Mouse (Mus musculus) CD4-positive helper T cell, adult 2 months (primary cell): Measurements from ENCODE around the gene Ampd3.

Experiments
- DNase-seq: peaks from one replicate; pipeline ENCODE4 v3.0.0-alpha.2; 2012; ENCODE audit warnings: low read depth, missing footprints, low spot score

Gene Ampd3

DNA sequence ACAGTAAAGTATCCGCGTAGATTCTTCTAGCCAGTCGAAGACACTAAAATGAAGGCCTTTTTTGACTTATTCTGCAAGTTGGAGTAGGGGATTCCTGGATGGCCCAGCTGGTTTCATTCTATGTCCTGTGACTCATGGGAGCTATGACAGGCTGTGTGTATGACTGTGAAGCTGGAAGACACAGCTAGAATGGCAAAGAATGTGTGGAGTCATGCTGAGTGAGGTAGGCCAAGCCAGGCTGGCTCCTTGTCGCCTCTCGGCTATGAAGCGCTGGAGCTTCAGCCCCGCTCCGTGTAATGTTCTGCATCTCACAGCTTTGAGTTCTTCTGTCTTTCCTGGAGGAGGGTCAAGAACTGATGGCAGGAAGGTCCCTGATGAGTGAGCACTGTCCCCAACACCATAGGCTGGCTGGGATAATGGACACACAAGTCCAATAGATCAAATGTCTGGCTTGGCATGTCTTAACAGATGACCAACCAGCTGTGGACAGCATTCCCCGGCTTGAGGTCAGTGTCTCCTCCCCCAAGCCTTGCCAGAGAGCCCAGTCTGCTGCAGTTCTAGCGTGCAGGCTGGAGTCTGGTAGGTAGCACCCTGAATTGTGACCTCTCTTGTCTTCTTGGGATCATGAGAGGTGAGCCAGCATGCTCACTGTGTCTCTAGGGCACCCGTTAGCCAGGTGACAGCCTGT is 29.9 kb downstream of the Ampd3 start:
- DNase-seq = no peak

DNA sequence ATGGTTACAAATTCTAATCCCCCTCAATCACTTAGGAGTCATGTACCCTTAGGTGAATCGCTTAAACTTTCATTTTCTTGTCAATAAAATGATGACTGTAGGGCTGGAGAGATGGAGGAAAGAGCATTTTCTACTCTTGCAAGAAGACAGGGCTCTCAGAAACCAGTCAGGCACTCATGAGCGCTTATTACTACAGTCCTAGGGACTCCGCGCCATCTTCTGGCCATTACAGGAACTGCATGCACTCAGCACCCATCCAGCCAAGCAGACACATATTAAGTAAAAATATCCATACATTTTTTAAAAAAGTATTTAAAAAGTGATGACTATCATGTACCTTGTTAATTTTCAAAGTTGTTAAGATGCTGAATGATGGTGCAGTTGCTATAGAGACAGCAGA is 33.0 kb downstream of the Ampd3 start:
- peak; percentile 75 for DNase-seq

- no peak for DNase-seq
These were observed 35.1 kb downstream of the Ampd3 start for GRCm38 (mm10) chr7:110803131-110803530.

GRCm38 (mm10) chr7:110804266-110804665 is 36.3 kb downstream of the Ampd3 start:
- DNase-seq = no peak

- no peak for DNase-seq
These were observed 39.5 kb downstream of the Ampd3 start for GRCm38 (mm10) chr7:110807460-110808030.

DNA sequence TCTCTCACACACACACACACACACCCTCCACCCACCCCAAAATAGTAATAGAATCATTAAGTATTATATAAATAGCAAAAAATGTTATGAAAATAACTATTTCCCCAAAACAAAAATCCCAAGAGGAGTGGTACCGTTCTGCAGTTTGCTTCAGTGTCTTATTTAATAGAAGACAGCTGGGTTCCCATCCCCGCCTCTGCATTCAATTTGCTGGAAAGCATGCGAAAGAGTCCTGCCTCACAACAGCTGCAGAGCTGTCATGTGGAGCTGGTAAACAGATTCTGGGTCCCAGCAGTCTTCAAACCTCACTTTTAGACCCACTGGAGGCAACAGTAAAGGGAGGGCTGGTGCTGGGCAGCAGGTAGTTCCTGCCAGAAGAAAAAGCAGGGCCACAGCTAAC is 41.0 kb downstream of the Ampd3 start:
- DNase-seq = no peak

- no peak for DNase-seq
These were observed 41.9 kb downstream of the Ampd3 start for GRCm38 (mm10) chr7:110809585-110810557.

DNA sequence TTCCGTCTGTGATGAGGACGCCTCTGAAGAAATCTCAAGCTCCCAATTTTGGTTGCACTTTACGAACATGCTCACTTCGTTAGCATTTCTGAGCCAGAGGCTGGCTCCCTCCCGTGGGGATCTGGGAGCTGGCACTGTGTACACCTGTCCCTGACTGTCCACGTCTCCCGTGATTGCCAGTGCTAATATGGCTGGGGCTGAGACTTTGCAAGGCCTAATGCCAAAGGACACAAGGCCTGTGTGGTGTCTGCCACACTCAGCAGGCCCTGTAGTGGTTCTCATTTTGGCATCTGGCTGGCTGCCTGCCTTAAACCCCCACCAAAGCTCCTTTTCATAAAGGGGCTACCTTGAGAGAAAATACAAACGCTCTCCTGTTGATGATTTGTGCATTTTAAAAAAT is 43.0 kb downstream of the Ampd3 start:
- no peak for DNase-seq

GRCm38 (mm10) chr7:110811529-110811928 is 43.5 kb downstream of the Ampd3 start:
- DNase-seq = no peak

GRCm38 (mm10) chr7:110813983-110814382 is 46.0 kb downstream of the Ampd3 start:
- no peak for DNase-seq

- DNase-seq = peak; percentile 67
These were observed 48.0 kb downstream of the Ampd3 start for GRCm38 (mm10) chr7:110816037-110816436.

GRCm38 (mm10) chr7:110818206-110818605 is 50.2 kb downstream of the Ampd3 start:
- no peak for DNase-seq

GRCm38 (mm10) chr7:110818787-110819350 is 50.9 kb downstream of the Ampd3 start:
- no peak for DNase-seq

DNA sequence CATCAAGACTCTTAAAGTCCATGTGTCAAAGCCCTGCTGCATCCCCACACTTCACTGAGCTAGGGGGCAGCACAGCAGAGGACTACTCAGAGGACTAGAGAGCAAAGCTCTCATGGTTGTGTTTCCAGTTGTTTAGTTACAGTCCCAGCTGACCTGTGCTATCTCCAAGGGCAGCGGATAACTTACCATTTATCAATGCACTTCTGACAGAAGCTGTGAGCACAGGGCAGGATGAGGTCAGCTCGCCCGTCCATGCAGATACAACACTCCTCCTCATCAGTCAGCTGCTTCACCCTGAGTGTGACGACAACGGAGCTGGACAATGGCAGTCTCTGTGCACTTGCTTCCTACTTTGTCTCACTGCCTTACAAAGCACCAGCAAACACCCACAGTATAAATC is 53.1 kb downstream of the Ampd3 start:
- DNase-seq = no peak

DNA sequence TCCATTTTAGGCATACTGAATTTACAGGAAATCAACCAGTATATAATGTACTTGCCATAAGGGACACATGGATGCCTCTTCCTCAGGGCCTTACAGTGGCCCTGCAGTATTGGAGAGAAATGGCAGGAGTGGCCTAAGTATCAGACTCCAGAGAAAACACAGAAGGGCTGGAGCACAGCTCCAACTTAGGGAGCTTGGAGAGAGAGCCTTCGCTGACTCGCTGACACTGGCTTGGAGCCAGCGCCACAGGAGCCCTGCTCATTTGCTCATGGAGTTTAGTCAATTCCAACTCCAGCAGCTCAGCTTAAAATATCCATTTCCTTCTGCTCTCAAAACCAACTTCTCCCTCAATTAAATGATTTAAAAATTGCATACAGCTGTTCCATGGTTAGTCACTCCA is 53.6 kb downstream of the Ampd3 start:
- DNase-seq = no peak

DNA sequence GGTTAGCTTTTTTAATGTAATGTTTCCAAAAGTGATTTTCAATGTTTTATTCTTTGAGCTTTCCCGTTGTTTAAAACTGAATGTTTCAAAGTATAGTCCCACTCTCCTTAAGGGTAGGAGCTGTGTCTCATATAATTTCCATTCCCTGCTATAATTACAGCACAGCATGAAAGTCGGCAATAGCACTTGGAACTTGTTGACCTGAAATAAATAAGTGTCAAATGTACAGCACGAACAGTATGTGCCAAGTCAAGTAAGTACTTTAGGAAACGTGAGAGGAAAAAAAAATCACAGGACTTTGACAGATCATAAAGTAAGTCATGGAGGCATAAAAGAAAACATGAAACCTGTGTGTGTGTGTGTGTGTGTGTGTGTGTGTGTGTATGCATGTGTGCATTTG is 54.0 kb downstream of the Ampd3 start:
- no peak for DNase-seq

DNA sequence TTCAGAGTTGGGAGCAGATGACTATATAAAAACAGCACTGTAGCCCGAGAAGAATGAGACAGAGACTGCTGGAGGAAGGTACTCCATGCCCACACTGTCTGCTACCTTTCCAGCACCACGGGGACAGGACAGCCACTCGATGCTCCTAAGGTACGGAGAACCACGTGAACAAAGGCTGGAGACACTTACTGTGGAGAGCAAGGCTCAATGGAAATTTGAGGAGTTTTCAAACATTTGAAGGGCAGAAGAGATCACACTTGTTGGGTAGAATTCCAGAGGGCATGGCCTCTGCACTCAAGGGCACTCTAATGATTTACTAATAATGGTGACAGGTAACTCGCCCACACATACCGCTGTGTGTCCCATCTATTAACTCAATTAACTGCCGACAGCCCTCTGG is 55.1 kb downstream of the Ampd3 start:
- no peak for DNase-seq

GRCm38 (mm10) chr7:110823593-110823992 is 55.6 kb downstream of the Ampd3 start:
- DNase-seq = no peak

- DNase-seq = peak; percentile 36
These were observed 56.3 kb downstream of the Ampd3 start for GRCm38 (mm10) chr7:110823995-110824953.

GRCm38 (mm10) chr7:110833024-110833423 is 65.0 kb downstream of the Ampd3 start:
- no peak for DNase-seq

- DNase-seq = no peak
These were observed 66.0 kb downstream of the Ampd3 start for GRCm38 (mm10) chr7:110834018-110834417.
